Mouse (Mus musculus) lung, embryonic 16.5 days (tissue): Measurements from ENCODE around the gene Ctnnb1. TPM values are rescaled to one million over a fixed set of nuclear protein-coding genes. Genes with fewer than 3 reads are reported as not detected.
A peak's percentile ranks its signal among the peaks of the same experiment; 100 is the strongest.
"Not testable (repeated sequence)": the region's sequence is repeated elsewhere in the genome, so short reads cannot be mapped to it uniquely, and the experiment has no call there.

Experiments used
- ATAC-seq: fragments of 200-750 bp; cut with Nextera tagmentation; 2 replicates; pipeline ENCODE4 v1.8.0; 2017; ENCODE audit warnings: low read depth, mild to moderate bottlenecking, moderate library complexity
- H3K27ac ChIP-seq: fragments of 300-500 bp; sonication (generic); 2 replicates; pipeline ENCODE4 v1.5.1; 2014; ENCODE audit warnings: mild to moderate bottlenecking, control low read depth, low read length
- H3K27me3 ChIP-seq: fragments of 300-500 bp; sonication (generic); 2 replicates; pipeline ENCODE4 v1.6.1; 2014; ENCODE audit warnings: low read depth, low read length, mixed read lengths; ENCODE audit not compliant: control insufficient read depth, insufficient read depth
- H3K36me3 ChIP-seq: fragments of 300-500 bp; sonication (generic); 2 replicates; pipeline ENCODE4 v1.6.1; 2014; ENCODE audit warnings: low read length; ENCODE audit not compliant: control insufficient read depth, insufficient read depth
- H3K4me1 ChIP-seq: fragments of 300-500 bp; sonication (generic); replicated peaks from 2 replicates; pipeline ENCODE4 v1.6.1; 2014; ENCODE audit warnings: low read length, mixed read lengths; ENCODE audit not compliant: control insufficient read depth, insufficient read depth
- H3K4me2 ChIP-seq: fragments of 300-500 bp; sonication (generic); 2 replicates; pipeline ENCODE4 v1.6.1; 2014; ENCODE audit warnings: low read depth, low read length, control low read depth
- H3K4me3 ChIP-seq: fragments of 300-500 bp; sonication (generic); 2 replicates; pipeline ENCODE4 v1.5.1; 2014; ENCODE audit warnings: mild to moderate bottlenecking, low read length, control low read depth
- H3K9ac ChIP-seq: fragments of 300-500 bp; sonication (generic); 2 replicates; pipeline ENCODE4 v1.6.1; 2014; ENCODE audit warnings: low read length, control low read depth
- H3K9me3 ChIP-seq: fragments of 300-500 bp; sonication (generic); 2 replicates; pipeline ENCODE4 v1.6.1; 2016; ENCODE audit warnings: low read length; ENCODE audit not compliant: control insufficient read depth
- WGBS: fragments of 180-500 bp; shearing (Covaris S2); extraction: QIAGEN DNeasy Blood & Tissue Kit; methylation state at CpG from one replicate; pipeline ENCODE4 v1.1.7; 2014; 5-methylcytosine and 5-hydroxymethylcytosine counted together
- polyA plus RNA-seq: library from polyadenylated mRNA; unstranded; fragments of >200 nt; fragmentation: Nextera tagmentation; extraction: Ambion mirVana; gene quantifications from 2 replicates; pipeline ENCODE4 v1.2.1, GENCODE M21; 2015

Gene Ctnnb1
- polyA plus RNA-seq, 1 experiment from 2014 or later, result 523 TPM

- WGBS, result 72% methylated on average over 4 of the region's 4 CpGs
- Histone ChIP-seq H3K9ac (no peak overlapping the region), H3K27ac (no peak overlapping the region), H3K9me3 (no peaks in the 10 kb centered on the region), H3K4me3 (no peak overlapping the region), H3K4me2 (no peak overlapping the region), H3K36me3 (no peaks in the 10 kb centered on the region), H3K4me1 (peaks cover 10% of the 10 kb centered on the region), H3K27me3 (no peaks in the 10 kb centered on the region)
- ATAC-seq, result no peak
These were observed 31.7 kb upstream of the Ctnnb1 start for GRCm38 (mm10) chr9:120897269-120897668.

GRCm38 (mm10) chr9:120899833-120900232 is 29.2 kb upstream of the Ctnnb1 start:
- no peak for ATAC-seq
- Histone ChIP-seq H3K4me2 (no peak overlapping the region), H3K36me3 (no peaks in the 10 kb centered on the region), H3K27ac (no peak overlapping the region), H3K9me3 (no peaks in the 10 kb centered on the region), H3K9ac (no peak overlapping the region), H3K4me1 (no peaks in the 10 kb centered on the region), H3K27me3 (no peaks in the 10 kb centered on the region), H3K4me3 (no peak overlapping the region)
- WGBS, result 46% methylated on average over 4 of the region's 4 CpGs

GRCm38 (mm10) chr9:120900338-120901274 is 28.4 kb upstream of the Ctnnb1 start:
- Histone ChIP-seq H3K4me1 (peaks cover 4% of the 10 kb centered on the region; the same call in 1 of the 2 replicates), H3K27ac (no peak overlapping the region), H3K4me3 (no peak overlapping the region), H3K9me3 (no peaks in the 10 kb centered on the region), H3K4me2 (no peak overlapping the region), H3K36me3 (no peaks in the 10 kb centered on the region), H3K9ac (no peak overlapping the region), H3K27me3 (no peaks in the 10 kb centered on the region)
- ATAC-seq, result no peak
- 50% methylated on average over 12 of the region's 12 CpGs for WGBS

DNA sequence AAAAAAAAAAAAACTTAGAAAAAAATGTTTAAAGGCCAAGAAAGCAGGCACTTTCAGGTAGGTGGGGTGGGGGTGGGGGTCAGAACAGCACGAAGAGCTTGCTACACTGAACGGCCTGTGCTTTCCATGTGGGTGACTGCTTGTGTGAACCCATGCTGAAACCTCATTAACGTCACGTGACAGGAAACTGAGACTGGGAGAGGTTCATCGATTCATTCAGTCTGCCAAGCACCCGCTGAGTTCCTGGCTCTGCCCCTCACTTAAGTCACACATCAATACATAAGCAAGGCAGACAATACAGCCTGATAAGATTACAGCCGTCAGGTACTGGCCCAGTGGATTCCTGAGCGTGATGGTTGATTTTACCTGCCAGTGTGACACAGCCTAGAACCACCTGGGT is 26.5 kb upstream of the Ctnnb1 start:
- Histone ChIP-seq H3K4me2 (no peak overlapping the region), H3K27me3 (no peaks in the 10 kb centered on the region), H3K9me3 (no peaks in the 10 kb centered on the region), H3K9ac (no peak overlapping the region), H3K36me3 (no peaks in the 10 kb centered on the region), H3K27ac (no peak overlapping the region), H3K4me1 (peaks cover 6% of the 10 kb centered on the region; the same call in 1 of the 2 replicates), H3K4me3 (no peak overlapping the region)
- ATAC-seq, result no peak
- 70% methylated on average over 8 of the region's 8 CpGs for WGBS

GRCm38 (mm10) chr9:120908461-120908860 is 20.6 kb upstream of the Ctnnb1 start:
- H3K4me2 ChIP-seq, result no peak overlapping the region
- H3K9ac ChIP-seq, result no peak overlapping the region
- H3K27ac ChIP-seq, result no peak overlapping the region
- no peaks in the 10 kb centered on the region for H3K27me3 ChIP-seq
- ATAC-seq, result no peak
- H3K4me3 ChIP-seq, result no peak overlapping the region
- H3K36me3 ChIP-seq, result no peaks in the 10 kb centered on the region
- 79% methylated on average over 6 of the region's 6 CpGs for WGBS
- H3K9me3 ChIP-seq, result no peaks in the 10 kb centered on the region
- peaks cover 6% of the 10 kb centered on the region; the same call in 1 of the 2 replicates for H3K4me1 ChIP-seq

DNA sequence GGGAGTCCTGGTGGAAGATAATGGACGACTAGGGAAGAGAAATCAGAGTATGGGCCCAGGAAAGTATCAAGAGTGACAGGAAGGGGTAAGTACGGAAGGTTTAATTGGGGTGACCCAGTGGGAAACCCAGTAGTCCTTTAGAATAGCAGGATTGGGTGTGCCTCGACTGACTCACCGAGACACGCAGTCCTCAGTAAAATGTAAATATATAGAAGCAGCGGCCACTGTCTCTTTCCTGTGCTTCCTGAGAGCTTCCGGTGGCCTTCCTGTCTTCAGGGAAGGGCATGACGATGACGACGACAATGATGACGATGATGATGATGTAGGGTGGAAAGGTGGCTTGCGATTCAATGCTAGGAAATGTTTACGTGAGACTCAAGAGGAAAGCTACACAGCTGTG is 15.9 kb upstream of the Ctnnb1 start:
- Histone ChIP-seq H3K4me2 (no peak overlapping the region), H3K27me3 (no peaks in the 10 kb centered on the region), H3K4me1 (peaks cover 5% of the 10 kb centered on the region), H3K36me3 (no peaks in the 10 kb centered on the region), H3K9ac (no peak overlapping the region), H3K9me3 (no peaks in the 10 kb centered on the region), H3K27ac (no peak overlapping the region), H3K4me3 (no peak overlapping the region)
- WGBS, result 45% methylated on average over 13 of the region's 13 CpGs
- ATAC-seq, result no peak

DNA sequence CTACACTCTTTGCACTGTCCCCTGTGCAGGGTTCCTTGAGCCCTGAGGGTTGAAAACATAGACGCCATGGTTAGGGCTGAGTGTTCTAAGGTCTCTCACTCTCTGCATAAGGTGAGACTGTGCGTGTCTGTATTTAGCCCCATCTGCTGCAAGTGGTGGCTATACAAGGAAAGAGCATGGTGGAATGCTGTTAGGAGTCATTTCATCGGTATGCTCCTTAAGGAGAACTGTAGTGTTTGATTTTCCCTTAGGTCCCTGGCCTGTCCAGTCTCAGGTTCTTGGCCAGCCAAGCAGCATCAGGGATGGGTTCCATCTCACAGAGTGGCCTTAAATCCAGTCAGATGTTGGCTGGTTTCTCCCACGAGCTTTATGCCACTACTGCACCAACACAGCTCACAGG is 14.6 kb upstream of the Ctnnb1 start:
- Histone ChIP-seq H3K36me3 (no peaks in the 10 kb centered on the region), H3K9ac (no peak overlapping the region), H3K4me3 (no peak overlapping the region), H3K9me3 (no peaks in the 10 kb centered on the region), H3K4me1 (peaks cover 16% of the 10 kb centered on the region), H3K27me3 (no peaks in the 10 kb centered on the region), H3K4me2 (no peak overlapping the region), H3K27ac (peak overlapping the region; percentile 71)
- 55% methylated on average over 4 of the region's 4 CpGs for whole genome bisulfite sequencing
- ATAC-seq, result peak; percentile 39; the same call in 1 of the 2 replicates

GRCm38 (mm10) chr9:120914877-120915459 is 14.0 kb upstream of the Ctnnb1 start:
- Histone ChIP-seq H3K36me3 (no peaks in the 10 kb centered on the region), H3K27me3 (no peaks in the 10 kb centered on the region), H3K4me1 (peaks cover 16% of the 10 kb centered on the region), H3K9ac (no peak overlapping the region), H3K27ac (peak overlapping the region; percentile 71), H3K4me3 (no peak overlapping the region), H3K4me2 (no peak overlapping the region), H3K9me3 (no peaks in the 10 kb centered on the region)
- WGBS, result 64% methylated on average over 14 of the region's 14 CpGs
- ATAC-seq, result peak; percentile 65

DNA sequence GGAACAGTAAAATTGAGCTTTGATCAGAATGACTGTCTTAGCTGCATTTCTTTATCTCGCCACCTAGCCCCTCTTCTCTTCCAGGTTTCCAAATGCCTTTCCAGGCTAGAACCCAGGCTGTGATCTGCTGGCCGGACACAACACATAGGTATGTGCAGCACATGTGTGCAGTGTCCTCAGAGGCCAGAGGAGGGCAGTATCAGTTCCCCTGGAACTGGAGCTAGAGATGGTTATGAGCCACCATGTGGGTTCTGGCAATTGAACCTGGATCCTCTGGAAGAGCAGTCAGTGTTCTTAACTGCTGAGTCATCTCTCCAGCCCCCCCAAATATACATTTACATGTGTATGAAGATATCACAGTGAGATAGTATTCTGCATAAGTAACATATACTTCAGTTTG is 11.4 kb upstream of the Ctnnb1 start:
- H3K4me2 ChIP-seq, H3K36me3 ChIP-seq, H3K9ac ChIP-seq, ATAC-seq, H3K27me3 ChIP-seq, H3K9me3 ChIP-seq, H3K4me3 ChIP-seq, H3K27ac ChIP-seq: not testable (repeated sequence)
- peaks cover 16% of the 10 kb centered on the region for H3K4me1 ChIP-seq
- WGBS, result 94% methylated on average over 2 of the region's 2 CpGs
